23 mouse cellular contexts compared by ENCODE assay signal in the genomic region with DNA sequence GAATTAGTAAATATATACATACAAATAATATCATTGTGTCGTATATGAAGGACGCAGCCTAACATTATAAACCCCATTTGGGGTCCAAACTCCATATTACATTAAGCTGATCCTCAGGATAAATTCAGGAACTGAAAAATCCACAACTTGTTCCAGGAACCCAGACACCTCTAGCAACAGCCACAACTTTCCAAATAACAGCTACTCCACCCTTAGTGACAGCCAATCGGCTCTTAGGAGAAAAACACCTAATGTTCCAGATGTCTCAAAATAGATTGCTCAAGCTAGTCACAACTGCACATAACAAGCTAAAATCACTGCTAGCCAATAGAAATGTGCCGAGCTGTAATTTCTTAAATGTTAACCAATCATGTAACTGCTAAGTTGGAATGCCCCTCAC.
"Had no signal": no experiment of that assay in that cellular context is flagged by ENCODE, and none has a peak within 500 bp of the region (broad histone marks: within the 10 kb centered on the region; RNA-seq: fewer than 3 reads in every experiment).

No protein-coding gene starts in this region.

- H3K4me1 ChIP-seq: hindbrain, embryonic 10.5 days; hindbrain, embryonic 12.5 days; intestine, embryonic 15.5 days; limb, embryonic 10.5 days; limb, embryonic 12.5 days; liver, embryonic 12.5 days had no signal

- H3K4me2 ChIP-seq: heart, embryonic 11.5 days; hindbrain, embryonic 12.5 days; hindbrain, embryonic 14.5 days; intestine, embryonic 15.5 days; limb, embryonic 12.5 days; liver, embryonic 12.5 days had no signal

- H3K27me3 ChIP-seq: hindbrain, embryonic 12.5 days; intestine, embryonic 15.5 days; limb, embryonic 12.5 days; liver, embryonic 12.5 days had no signal

- H3K27ac ChIP-seq: gastrocnemius, adult 2 months; hindbrain, embryonic 10.5 days; hindbrain, embryonic 12.5 days; hindbrain, embryonic 14.5 days; intestine, embryonic 15.5 days; layer of hippocampus, adult 2 months; left cerebral cortex, adult 2 months; limb, embryonic 10.5 days; limb, embryonic 12.5 days; liver, embryonic 12.5 days had no signal

- H3K9me3 ChIP-seq: hindbrain, embryonic 10.5 days; hindbrain, embryonic 12.5 days; intestine, embryonic 15.5 days; limb, embryonic 10.5 days; limb, embryonic 12.5 days; liver, embryonic 12.5 days had no signal

- H3K36me3 ChIP-seq: hindbrain, embryonic 10.5 days; hindbrain, embryonic 12.5 days; intestine, embryonic 15.5 days; limb, embryonic 10.5 days; limb, embryonic 12.5 days; liver, embryonic 12.5 days had no signal

- ATAC-seq: forebrain, embryonic 16.5 days; hindbrain, embryonic 16.5 days; inflammation-experienced regulatory T-cells, adult 6 months; intestine, embryonic 15.5 days; intestine, postnatal 0 days; liver, embryonic 12.5 days had no signal

- DNase-seq: gastrocnemius, adult 2 months; gastrocnemius, postnatal 10 days; gastrocnemius, postnatal 25 days; heart, postnatal 4 days; kidney, adult 18-20 months; kidney, adult 8-10 months; kidney, postnatal 10 days; kidney, postnatal 25 days; kidney, postnatal 4 days had no signal

- H3K4me3 ChIP-seq: gastrocnemius, adult 2 months; hindbrain, embryonic 10.5 days; hindbrain, embryonic 12.5 days; intestine, embryonic 15.5 days; layer of hippocampus, adult 2 months; left cerebral cortex, adult 2 months; limb, embryonic 10.5 days; limb, embryonic 12.5 days; liver, embryonic 12.5 days had no signal

- H3K9ac ChIP-seq: hindbrain, embryonic 12.5 days; hindbrain, embryonic 14.5 days; intestine, embryonic 15.5 days; limb, embryonic 12.5 days; liver, embryonic 12.5 days had no signal
